Mouse (Mus musculus): ENCODE measurements around the gene Pafah1b3.

GRCm38 (mm10) chr7:25305956-25306613 lies 8.3 kb upstream of the Pafah1b3 start, which contains the start of gene Tmem145:
- TF ChIP-seq GATA1 (IDR thresholded peaks at IDR 0.05; ENCODE audit: borderline replicate concordance, low read length) (no peak), CTCF (IDR thresholded peaks at IDR 0.05; ENCODE audit: low read depth, low read length) (no peak), TAL1 (conservative IDR thresholded peaks at IDR 0.05; ENCODE audit: low read depth, low read length) (no peak)

Measured in G1E (cell line).